Mouse (Mus musculus): Measurements from ENCODE around the gene Fam172a.

The Fam172a gene

GRCm38 (mm10) chr13:78201871-78202565 is 500.2 kb downstream of the Fam172a start:
- no peak for DNase-seq

- DNase-seq = no peak
Observed at GRCm38 (mm10) chr13:78202574-78203347, 500.9 kb downstream of the Fam172a start.

- DNase-seq = peak; percentile 34
Observed at GRCm38 (mm10) chr13:78203348-78204061, 501.7 kb downstream of the Fam172a start.

- DNase-seq = no peak
Observed at GRCm38 (mm10) chr13:78205426-78205825, 503.6 kb downstream of the Fam172a start.

- no peak for DNase-seq
Observed at GRCm38 (mm10) chr13:78206891-78207430, 505.1 kb downstream of the Fam172a start.

- DNase-seq = no peak
Observed at GRCm38 (mm10) chr13:78207796-78208645, 506.2 kb downstream of the Fam172a start.

GRCm38 (mm10) chr13:78208689-78209410 is 507.0 kb downstream of the Fam172a start:
- DNase-seq = no peak

GRCm38 (mm10) chr13:78209611-78210028 is 507.8 kb downstream of the Fam172a start:
- DNase-seq = no peak

GRCm38 (mm10) chr13:78210029-78210747 is 508.4 kb downstream of the Fam172a start:
- no peak for DNase-seq

- no peak for DNase-seq
Observed at GRCm38 (mm10) chr13:78210748-78211089, 508.9 kb downstream of the Fam172a start.

GRCm38 (mm10) chr13:78211231-78212010 is 509.6 kb downstream of the Fam172a start:
- DNase-seq = no peak

GRCm38 (mm10) chr13:78212111-78212510 is 510.3 kb downstream of the Fam172a start:
- no peak for DNase-seq

GRCm38 (mm10) chr13:78213155-78213554 is 511.3 kb downstream of the Fam172a start:
- no peak for DNase-seq

GRCm38 (mm10) chr13:78215223-78215622 is 513.4 kb downstream of the Fam172a start:
- no peak for DNase-seq
